Mouse (Mus musculus): ENCODE results near the gene Gm32802. TPM values are rescaled to one million over a fixed set of nuclear protein-coding genes. Genes with fewer than 3 reads are reported as not detected.

Gm32802 gene
- polyA plus RNA-seq (2017; shearing (Covaris generic)): 0.12 TPM

DNA sequence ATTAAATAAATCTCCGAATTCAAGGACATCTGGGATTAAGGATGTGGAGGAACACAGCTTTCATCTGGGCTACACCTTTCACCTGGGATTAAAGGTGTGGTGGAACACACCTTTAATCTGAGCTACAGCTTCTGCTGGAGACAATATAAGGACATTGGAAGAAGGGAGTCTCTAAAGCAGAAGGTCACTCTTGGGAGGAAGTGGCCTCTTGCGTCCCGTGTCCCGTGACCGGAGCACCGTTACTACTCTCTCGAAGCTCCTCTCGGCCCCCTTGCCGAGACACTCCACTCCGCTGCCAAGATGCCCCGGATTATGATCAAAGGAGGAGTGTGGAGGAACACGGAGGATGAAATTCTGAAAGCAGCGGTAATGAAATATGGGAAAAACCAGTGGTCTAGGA is at the start of gene Gm32802:
Gm32802 (plus strand) TSS at position 301 of the 400 bp plus-strand sequence.

DNA sequence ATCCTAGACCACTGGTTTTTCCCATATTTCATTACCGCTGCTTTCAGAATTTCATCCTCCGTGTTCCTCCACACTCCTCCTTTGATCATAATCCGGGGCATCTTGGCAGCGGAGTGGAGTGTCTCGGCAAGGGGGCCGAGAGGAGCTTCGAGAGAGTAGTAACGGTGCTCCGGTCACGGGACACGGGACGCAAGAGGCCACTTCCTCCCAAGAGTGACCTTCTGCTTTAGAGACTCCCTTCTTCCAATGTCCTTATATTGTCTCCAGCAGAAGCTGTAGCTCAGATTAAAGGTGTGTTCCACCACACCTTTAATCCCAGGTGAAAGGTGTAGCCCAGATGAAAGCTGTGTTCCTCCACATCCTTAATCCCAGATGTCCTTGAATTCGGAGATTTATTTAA is 17.8 kb upstream of the Gm32802 start, which contains the start of gene Gm32717:
Gm32717 (minus strand) TSS at position 101 of the 400 bp plus-strand sequence.

DNA sequence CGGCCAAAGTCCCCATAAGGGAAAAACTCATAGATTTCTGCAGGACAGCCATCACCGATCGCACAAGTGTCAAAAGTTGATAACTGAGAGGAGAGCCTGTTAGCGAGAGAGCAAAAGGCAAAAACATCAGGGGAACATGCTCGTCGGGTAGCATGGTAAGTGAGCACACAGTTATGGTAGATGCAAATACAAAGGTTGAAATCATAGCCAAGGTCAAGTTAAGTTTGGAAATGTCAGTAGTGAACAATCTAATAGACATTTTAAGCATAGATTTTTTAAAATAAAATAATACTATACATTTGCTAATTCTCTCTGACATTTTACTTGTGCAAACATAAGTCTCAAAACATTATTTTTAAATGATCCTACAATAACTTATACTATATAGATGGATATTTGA is 36.5 kb downstream of the Gm32802 start, which contains the start of gene Iltifb:
Iltifb (minus strand) TSS at position 101 of the 400 bp plus-strand sequence.

Other genes with a start within 250 kb of the Gm32802 start
- gene Mdm1, start 116.9 kb upstream of the Gm32802 start, polyA plus RNA-seq (2017; shearing (Covaris generic)): 9.2 TPM
- not detected for gene Il22, start 53.7 kb upstream of the Gm32802 start, polyA plus RNA-seq (2017; shearing (Covaris generic))
- 0.12 TPM for gene Gm32717, start 17.9 kb upstream of the Gm32802 start, polyA plus RNA-seq (2017; shearing (Covaris generic))
- not detected for gene Iltifb, start 36.4 kb downstream of the Gm32802 start, polyA plus RNA-seq (2017; shearing (Covaris generic))
- not detected for gene Gm9040, start 68.3 kb downstream of the Gm32802 start, polyA plus RNA-seq (2017; shearing (Covaris generic))
- not detected for gene Gm9044, start 73.7 kb downstream of the Gm32802 start, polyA plus RNA-seq (2017; shearing (Covaris generic))
- not detected for gene Gm9045, start 79.1 kb downstream of the Gm32802 start, polyA plus RNA-seq (2017; shearing (Covaris generic))
- not detected for gene Gm9046, start 84.6 kb downstream of the Gm32802 start, polyA plus RNA-seq (2017; shearing (Covaris generic))
- not detected for gene Gm9048, start 90.0 kb downstream of the Gm32802 start, polyA plus RNA-seq (2017; shearing (Covaris generic))
- not detected for gene Gm9049, start 95.4 kb downstream of the Gm32802 start, polyA plus RNA-seq (2017; shearing (Covaris generic))
- 8.5 TPM for gene Ifng, start 182.4 kb downstream of the Gm32802 start, polyA plus RNA-seq (2017; shearing (Covaris generic))